Mouse (Mus musculus) midbrain, postnatal 0 days (tissue): ENCODE data around the gene Dld. TPM values are rescaled to one million over a fixed set of nuclear protein-coding genes. Genes with fewer than 3 reads are reported as not detected.
A peak's percentile ranks its signal among the peaks of the same experiment; 100 is the strongest.

ENCODE experiments used
- ATAC-seq: fragments of 200-750 bp; cut with Nextera tagmentation; 2 replicates; pipeline ENCODE4 v1.8.0; 2017; ENCODE audit warnings: moderate number of reproducible peaks, mild to moderate bottlenecking, moderate TSS enrichment, moderate library complexity; ENCODE audit not compliant: low FRiP score
- DNase-seq: peaks from one replicate; pipeline ENCODE4 v3.0.0-alpha.2; 2015; ENCODE audit warnings: low spot score
- H3K27ac ChIP-seq: fragments of 300-500 bp; sonication (generic); 2 replicates; pipeline ENCODE4 v1.5.1; 2014; ENCODE audit warnings: low read depth, mild to moderate bottlenecking, low read length, mixed read lengths
- H3K27me3 ChIP-seq: fragments of 300-500 bp; sonication (generic); 2 replicates; pipeline ENCODE4 v1.6.1; 2014; ENCODE audit warnings: low read length, control low read depth, mixed read lengths; ENCODE audit not compliant: insufficient read depth
- H3K36me3 ChIP-seq: fragments of 300-500 bp; sonication (generic); 2 replicates; pipeline ENCODE4 v1.6.1; 2014; ENCODE audit warnings: low read length, control low read depth, mixed read lengths; ENCODE audit not compliant: insufficient read depth
- H3K4me1 ChIP-seq: fragments of 300-500 bp; sonication (generic); 2 replicates; pipeline ENCODE4 v1.6.1; 2014; ENCODE audit warnings: mild to moderate bottlenecking, control low read depth, antibody characterized with exemption, low read length, mixed read lengths; ENCODE audit not compliant: insufficient read depth
- H3K4me2 ChIP-seq: fragments of 300-500 bp; sonication (generic); 2 replicates; pipeline ENCODE4 v1.6.1; 2014; ENCODE audit warnings: low read depth, mild to moderate bottlenecking, low read length, mixed read lengths; ENCODE audit not compliant: poor library complexity, severe bottlenecking
- H3K4me3 ChIP-seq: fragments of 300-500 bp; sonication (generic); 2 replicates; pipeline ENCODE4 v1.5.1; 2014; ENCODE audit warnings: low read depth, mild to moderate bottlenecking, low read length, moderate library complexity
- H3K9ac ChIP-seq: fragments of 300-500 bp; sonication (generic); replicated peaks from 2 replicates; pipeline ENCODE4 v1.6.1; 2014; ENCODE audit warnings: mild to moderate bottlenecking, low read length, moderate library complexity, mixed read lengths; ENCODE audit not compliant: poor library complexity, severe bottlenecking
- H3K9me3 ChIP-seq: fragments of 300-500 bp; sonication (generic); 2 replicates; pipeline ENCODE4 v1.6.1; 2016; ENCODE audit warnings: low read length, control low read depth
- CTCF ChIP-seq: IDR thresholded peaks from 2 replicates; pipeline ENCODE4 v1.5.1; 2016; ENCODE audit warnings: antibody characterized with exemption, mild to moderate bottlenecking
- WGBS: fragments of 180-500 bp; shearing (Covaris S2); extraction: QIAGEN DNeasy Blood & Tissue Kit; methylation state at CpG from one replicate; pipeline ENCODE4 v1.1.7; 2014; 5-methylcytosine and 5-hydroxymethylcytosine counted together
- polyA plus RNA-seq: library from polyadenylated mRNA; unstranded; fragments of >200 nt; fragmentation: Nextera tagmentation; extraction: Ambion mirVana; gene quantifications from 2 replicates; pipeline ENCODE4 v1.2.1, GENCODE M21; 2015
- total RNA-seq: library from RNA; depleted of rRNA; stranded (reverse); fragments of >200 nt; gene quantifications from 2 replicates; pipeline ENCODE4 v1.2.3, GENCODE M21; 2014

Gene Dld
- total and polyA plus RNA-seq, 2 experiments from 2014 or later = 41.0 to 122 TPM

DNA sequence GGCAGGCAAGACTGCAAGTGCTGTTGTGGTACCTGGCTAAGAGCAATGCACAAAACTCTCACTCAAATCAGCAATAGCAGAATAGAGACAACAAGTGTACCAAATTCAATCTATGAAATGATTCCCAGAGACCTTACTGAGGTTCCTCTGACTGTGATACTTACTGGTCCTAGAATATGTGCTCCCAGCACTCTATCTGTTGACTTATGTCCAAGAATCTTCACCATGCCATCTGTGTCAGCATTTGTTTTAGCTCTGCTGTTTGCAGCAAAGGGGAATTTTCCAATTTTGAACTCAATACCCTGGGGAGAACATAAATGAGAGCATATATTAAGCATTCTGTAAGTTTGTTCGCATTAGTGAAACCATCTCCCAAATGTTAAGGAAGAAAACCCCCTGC lies 18.0 kb downstream of the Dld start:
- Histone ChIP-seq H3K27ac (no peak overlapping the region), H3K9me3 (no peaks in the 10 kb centered on the region), H3K4me2 (no peak overlapping the region), H3K4me3 (no peak overlapping the region), H3K36me3 (peaks cover 37% of the 10 kb centered on the region), H3K9ac (no peak overlapping the region), H3K4me1 (no peaks in the 10 kb centered on the region), H3K27me3 (no peaks in the 10 kb centered on the region)
- ATAC-seq (no peak), DNase-seq (no peak)
- 94% methylated on average over 1 of the region's 1 CpGs for WGBS
- TF ChIP-seq CTCF = no peak

DNA sequence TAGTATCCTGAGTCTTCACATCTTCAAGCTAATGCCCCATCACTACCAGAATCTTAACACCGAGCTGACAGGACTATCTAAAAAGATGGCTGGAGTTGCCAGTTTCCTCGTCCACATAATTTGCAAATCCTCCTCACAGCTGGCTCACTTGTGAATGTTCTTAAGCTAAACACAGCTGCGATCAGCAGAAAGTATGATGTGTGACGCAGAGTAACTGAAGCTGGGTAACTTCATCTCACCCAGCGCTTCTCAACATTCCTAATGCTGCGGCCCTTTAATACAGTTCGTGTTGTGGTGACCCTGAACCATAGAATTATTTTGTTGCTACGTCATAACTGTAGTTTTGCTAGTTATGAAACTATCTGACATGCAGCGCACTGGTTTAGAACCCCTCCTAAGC lies 24.1 kb downstream of the Dld start:
- TF ChIP-seq CTCF = no peak
- 93% methylated on average over 9 of the region's 9 CpGs for WGBS
- H3K4me1 ChIP-seq = no peaks in the 10 kb centered on the region
- H3K27ac ChIP-seq = no peak overlapping the region
- H3K4me3 ChIP-seq = no peak overlapping the region
- H3K4me2 ChIP-seq = no peak overlapping the region
- peaks cover 12% of the 10 kb centered on the region; the same call in 1 of the 2 replicates for H3K36me3 ChIP-seq
- ATAC-seq = no peak
- no peak overlapping the region for H3K9ac ChIP-seq
- H3K27me3 ChIP-seq = no peaks in the 10 kb centered on the region
- no peaks in the 10 kb centered on the region for H3K9me3 ChIP-seq
- DNase-seq = no peak

DNA sequence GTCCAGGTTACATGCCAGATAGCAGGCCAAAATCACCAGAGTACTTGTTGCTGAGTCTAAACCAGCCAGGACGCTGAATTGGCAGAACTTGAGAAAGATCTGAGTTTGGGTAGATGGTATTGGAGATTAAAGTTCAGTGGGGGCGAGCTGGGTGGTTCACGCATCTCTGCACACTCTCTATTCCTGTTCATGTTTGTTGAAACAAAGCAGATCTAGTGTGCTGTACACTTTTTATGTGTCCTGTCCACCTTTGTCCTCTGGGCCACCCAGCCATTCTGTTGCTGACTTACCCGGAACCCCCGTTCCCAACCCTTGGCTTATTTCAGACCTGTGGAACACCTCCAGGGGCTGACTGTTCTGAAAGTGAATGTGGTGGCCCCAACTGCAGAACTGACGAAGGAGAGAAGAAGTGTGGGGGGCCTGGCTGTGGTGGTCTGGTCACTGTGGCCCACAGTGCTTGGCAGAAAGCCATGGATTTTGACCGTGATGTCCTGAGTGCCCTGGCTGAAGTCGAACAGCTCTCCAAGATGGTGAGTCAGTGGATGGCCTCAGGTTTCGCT lies 28.0 kb downstream of the Dld start:
- Histone ChIP-seq H3K4me3 (no peak overlapping the region), H3K4me1 (no peaks in the 10 kb centered on the region), H3K27ac (no peak overlapping the region), H3K9me3 (no peaks in the 10 kb centered on the region), H3K36me3 (0 out of 2 replicates have a peak, but pooled peaks cover 5% of the 10 kb centered on the region), H3K27me3 (no peaks in the 10 kb centered on the region), H3K9ac (no peak overlapping the region), H3K4me2 (no peak overlapping the region)
- ATAC-seq = no peak
- DNase-seq = no peak
- no peak for TF ChIP-seq CTCF
- WGBS = 85% methylated on average over 9 of the region's 9 CpGs

DNA sequence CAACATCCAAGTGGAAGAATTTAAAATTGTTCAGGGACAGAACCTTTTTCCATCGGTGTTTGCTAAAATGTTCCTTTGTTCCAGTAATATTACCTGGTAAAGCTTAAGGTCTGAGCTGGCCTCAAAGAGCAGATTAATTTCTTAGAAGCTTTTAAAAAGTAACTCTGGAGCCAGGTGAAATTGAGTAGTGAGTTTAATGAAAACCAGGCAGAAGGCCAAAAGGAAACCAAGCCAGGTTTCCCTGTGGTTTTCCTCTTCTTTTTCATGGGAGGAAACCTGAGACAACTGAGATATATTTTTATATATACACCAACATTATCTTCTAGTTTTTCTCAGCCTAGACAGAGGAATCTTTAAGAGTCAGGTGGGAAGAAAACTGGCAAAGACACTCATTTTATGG lies 29.7 kb downstream of the Dld start:
- Histone ChIP-seq H3K9ac (no peak overlapping the region), H3K4me2 (no peak overlapping the region), H3K4me3 (no peak overlapping the region), H3K27ac (no peak overlapping the region), H3K36me3 (0 out of 2 replicates have a peak, but pooled peaks cover 5% of the 10 kb centered on the region), H3K9me3 (no peaks in the 10 kb centered on the region), H3K27me3 (no peaks in the 10 kb centered on the region), H3K4me1 (no peaks in the 10 kb centered on the region)
- no peak for TF ChIP-seq CTCF
- DNase-seq (no peak), ATAC-seq (no peak)
- 87% methylated on average over 1 of the region's 1 CpGs for WGBS

DNA sequence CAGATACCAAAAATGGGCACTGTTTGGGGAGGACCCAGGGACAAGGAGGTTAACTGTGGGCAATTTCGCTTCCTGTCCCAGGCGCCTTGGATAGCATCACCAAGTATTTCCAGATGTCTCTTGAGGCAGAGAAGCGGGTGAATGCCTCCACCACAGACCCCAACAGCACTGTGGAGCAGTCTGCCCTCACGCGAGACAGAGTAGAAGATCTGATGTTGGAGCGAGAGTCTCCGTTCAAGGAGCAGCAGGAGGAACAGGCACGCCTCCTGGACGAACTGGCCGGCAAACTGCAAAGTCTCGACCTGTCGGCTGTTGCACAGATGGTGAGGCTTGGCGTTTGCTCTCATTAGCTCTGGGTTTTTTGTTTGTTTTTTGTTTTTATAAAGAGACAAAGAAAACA lies 30.4 kb downstream of the Dld start:
- WGBS = 82% methylated on average over 13 of the region's 13 CpGs
- Histone ChIP-seq H3K4me2 (no peak overlapping the region), H3K36me3 (0 out of 2 replicates have a peak, but pooled peaks cover 5% of the 10 kb centered on the region), H3K27me3 (no peaks in the 10 kb centered on the region), H3K9me3 (no peaks in the 10 kb centered on the region), H3K27ac (no peak overlapping the region), H3K4me3 (no peak overlapping the region), H3K9ac (no peak overlapping the region), H3K4me1 (no peaks in the 10 kb centered on the region)
- TF ChIP-seq CTCF = no peak
- no peak for DNase-seq
- no peak for ATAC-seq

DNA sequence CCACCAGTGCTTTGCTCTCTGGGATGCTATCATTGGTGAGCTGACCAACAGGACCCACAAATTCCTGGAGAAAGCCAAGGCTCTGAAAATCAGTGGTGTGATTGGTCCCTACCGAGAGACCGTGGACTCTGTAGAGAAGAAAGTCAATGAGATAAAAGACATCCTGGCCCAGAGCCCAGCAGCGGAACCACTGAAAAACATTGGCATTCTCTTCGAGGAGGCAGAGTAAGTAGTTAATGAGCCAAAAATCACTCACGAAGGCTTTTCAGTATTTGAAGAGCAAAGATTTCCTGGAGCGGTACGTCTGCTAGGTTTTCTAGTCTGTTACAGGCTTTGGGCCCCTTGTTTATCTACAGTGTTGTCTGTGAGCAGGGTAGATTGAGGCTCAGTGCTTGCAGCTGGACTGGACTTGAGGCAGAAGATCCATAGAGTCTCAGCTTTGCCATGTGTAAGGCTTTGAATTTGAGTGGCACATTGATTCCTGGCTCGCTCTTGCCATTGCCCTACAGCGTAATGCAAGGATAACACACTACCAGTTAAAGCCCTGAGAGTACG lies 32.8 kb downstream of the Dld start:
- H3K9ac ChIP-seq = no peak overlapping the region
- H3K4me3 ChIP-seq = no peak overlapping the region
- no peak overlapping the region for H3K4me2 ChIP-seq
- no peak for TF ChIP-seq CTCF
- 66% methylated on average over 10 of the region's 10 CpGs for WGBS
- DNase-seq (peak; percentile 59), ATAC-seq (no peak)
- no peaks in the 10 kb centered on the region for H3K4me1 ChIP-seq
- H3K9me3 ChIP-seq = no peaks in the 10 kb centered on the region
- no peaks in the 10 kb centered on the region for H3K36me3 ChIP-seq
- H3K27ac ChIP-seq = no peak overlapping the region
- no peaks in the 10 kb centered on the region for H3K27me3 ChIP-seq
